Mouse (Mus musculus): ENCODE results near the gene Klhl22.
"Not testable (repeated sequence)": the region's sequence is repeated elsewhere in the genome, so short reads cannot be mapped to it uniquely, and the experiment has no call there.

The Klhl22 gene

GRCm38 (mm10) chr16:17727179-17727861, 32.1 kb upstream of the Klhl22 start:
- TF ChIP-seq CTCF (conservative IDR thresholded peaks at IDR 0.05; ENCODE audit: low read length) (peak; percentile 26), NANOG (IDR thresholded peaks at IDR 0.05; ENCODE audit: borderline replicate concordance, low read length) (no peak), POU5F1 (IDR thresholded peaks at IDR 0.05; ENCODE audit: borderline replicate concordance, low read length) (no peak)
- Histone ChIP-seq H3K4me3 (replicated peaks; ENCODE audit: low read length) (no peak overlapping the region), H3K4me1 (replicated peaks; ENCODE audit: low read depth, low read length) (peaks cover 4% of the 10 kb centered on the region), H3K36me3 (ENCODE audit: insufficient read depth, low read length) (no peaks in the 10 kb centered on the region), H3K27me3 (ENCODE audit: insufficient read depth, low read length) (0 out of 2 replicates have a peak, but pooled peaks cover under 1% of the 10 kb centered on the region), H3K9me3 (ENCODE audit: low read length) (no peaks in the 10 kb centered on the region)

GRCm38 (mm10) chr16:17729974-17730373, 29.4 kb upstream of the Klhl22 start:
- Histone ChIP-seq H3K27me3 (ENCODE audit: insufficient read depth, low read length) (peaks cover 20% of the 10 kb centered on the region), H3K4me1 (replicated peaks; ENCODE audit: low read depth, low read length) (peaks cover 4% of the 10 kb centered on the region; the same call in 1 of the 2 replicates), H3K4me3 (replicated peaks; ENCODE audit: low read length) (no peak overlapping the region), H3K9me3 (ENCODE audit: low read length) (no peaks in the 10 kb centered on the region), H3K36me3 (ENCODE audit: insufficient read depth, low read length) (no peaks in the 10 kb centered on the region)
- no peak for TF ChIP-seq NANOG (IDR thresholded peaks at IDR 0.05; ENCODE audit: borderline replicate concordance, low read length)
- peak; percentile 46 for TF ChIP-seq CTCF (conservative IDR thresholded peaks at IDR 0.05; ENCODE audit: low read length)

GRCm38 (mm10) chr16:17732021-17732420, 27.4 kb upstream of the Klhl22 start:
- Histone ChIP-seq H3K27me3 (ENCODE audit: insufficient read depth, low read length) (peaks cover 33% of the 10 kb centered on the region), H3K4me1 (replicated peaks; ENCODE audit: low read depth, low read length) (peaks cover 4% of the 10 kb centered on the region; the same call in 1 of the 2 replicates), H3K4me3 (replicated peaks; ENCODE audit: low read length) (no peak overlapping the region), H3K36me3 (ENCODE audit: insufficient read depth, low read length) (no peaks in the 10 kb centered on the region), H3K9me3 (ENCODE audit: low read length) (no peaks in the 10 kb centered on the region)
- TF ChIP-seq POU5F1 (IDR thresholded peaks at IDR 0.05; ENCODE audit: borderline replicate concordance, low read length) (no peak), NANOG (IDR thresholded peaks at IDR 0.05; ENCODE audit: borderline replicate concordance, low read length) (no peak), CTCF (conservative IDR thresholded peaks at IDR 0.05; ENCODE audit: low read length) (no peak)

GRCm38 (mm10) chr16:17732431-17732830, 27.0 kb upstream of the Klhl22 start:
- no peaks in the 10 kb centered on the region for H3K36me3 ChIP-seq (ENCODE audit: insufficient read depth, low read length)

GRCm38 (mm10) chr16:17732841-17733340, 26.5 kb upstream of the Klhl22 start, which contains the start of gene Med15:
Med15 (minus strand) TSS chr16:17732891.
- TF ChIP-seq POU5F1 (IDR thresholded peaks at IDR 0.05; ENCODE audit: borderline replicate concordance, low read length) (no peak), NANOG (IDR thresholded peaks at IDR 0.05; ENCODE audit: borderline replicate concordance, low read length) (no peak), CTCF (conservative IDR thresholded peaks at IDR 0.05; ENCODE audit: low read length) (no peak)
- Histone ChIP-seq H3K4me1 (replicated peaks; ENCODE audit: low read depth, low read length) (no peaks in the 10 kb centered on the region; the same call in 1 of the 2 replicates), H3K27me3 (ENCODE audit: insufficient read depth, low read length) (peaks cover 37% of the 10 kb centered on the region), H3K9me3 (ENCODE audit: low read length) (no peaks in the 10 kb centered on the region), H3K36me3 (ENCODE audit: insufficient read depth, low read length) (no peaks in the 10 kb centered on the region), H3K4me3 (replicated peaks; ENCODE audit: low read length) (no peak within 1 kb of the TSS)

More at GRCm38 (mm10) chr16:17732431-17732830, 27.0 kb upstream of the Klhl22 start:
- Histone ChIP-seq H3K4me3 (replicated peaks; ENCODE audit: low read length) (no peak overlapping the region), H3K9me3 (ENCODE audit: low read length) (no peaks in the 10 kb centered on the region), H3K27me3 (ENCODE audit: insufficient read depth, low read length) (peaks cover 35% of the 10 kb centered on the region), H3K4me1 (replicated peaks; ENCODE audit: low read depth, low read length) (peaks cover 4% of the 10 kb centered on the region; the same call in 1 of the 2 replicates)
- TF ChIP-seq POU5F1 (IDR thresholded peaks at IDR 0.05; ENCODE audit: borderline replicate concordance, low read length), result no peak
- no peak for TF ChIP-seq NANOG (IDR thresholded peaks at IDR 0.05; ENCODE audit: borderline replicate concordance, low read length)

GRCm38 (mm10) chr16:17733646-17734045, 25.8 kb upstream of the Klhl22 start:
- TF ChIP-seq POU5F1 (IDR thresholded peaks at IDR 0.05; ENCODE audit: borderline replicate concordance, low read length) (no peak), CTCF (conservative IDR thresholded peaks at IDR 0.05; ENCODE audit: low read length) (no peak), NANOG (IDR thresholded peaks at IDR 0.05; ENCODE audit: borderline replicate concordance, low read length) (no peak)
- no peaks in the 10 kb centered on the region; the same call in 1 of the 2 replicates for H3K4me1 ChIP-seq (replicated peaks; ENCODE audit: low read depth, low read length)
- no peaks in the 10 kb centered on the region for H3K9me3 ChIP-seq (ENCODE audit: low read length)
- no peaks in the 10 kb centered on the region for H3K36me3 ChIP-seq (ENCODE audit: insufficient read depth, low read length)
- peak overlapping the region; percentile 66 for H3K4me3 ChIP-seq (replicated peaks; ENCODE audit: low read length)
- peaks cover 40% of the 10 kb centered on the region for H3K27me3 ChIP-seq (ENCODE audit: insufficient read depth, low read length)

- not testable (repeated sequence) for H3K9me3 ChIP-seq (ENCODE audit: low read length); H3K4me3 ChIP-seq (replicated peaks; ENCODE audit: low read length); H3K36me3 ChIP-seq (ENCODE audit: insufficient read depth, low read length); H3K4me1 ChIP-seq (replicated peaks; ENCODE audit: low read depth, low read length)
- H3K27me3 ChIP-seq (ENCODE audit: insufficient read depth, low read length), result peaks cover 49% of the 10 kb centered on the region
These were observed 24.5 kb upstream of the Klhl22 start for GRCm38 (mm10) chr16:17734872-17735271.

GRCm38 (mm10) chr16:17736156-17736555, 23.3 kb upstream of the Klhl22 start:
- Histone ChIP-seq H3K4me1 (replicated peaks; ENCODE audit: low read depth, low read length) (no peaks in the 10 kb centered on the region; the same call in 1 of the 2 replicates), H3K27me3 (ENCODE audit: insufficient read depth, low read length) (peaks cover 56% of the 10 kb centered on the region), H3K9me3 (ENCODE audit: low read length) (no peaks in the 10 kb centered on the region), H3K36me3 (ENCODE audit: insufficient read depth, low read length) (no peaks in the 10 kb centered on the region), H3K4me3 (replicated peaks; ENCODE audit: low read length) (no peak overlapping the region)
- TF ChIP-seq CTCF (conservative IDR thresholded peaks at IDR 0.05; ENCODE audit: low read length) (no peak; the same call in 1 of the 2 replicates), POU5F1 (IDR thresholded peaks at IDR 0.05; ENCODE audit: borderline replicate concordance, low read length) (no peak), NANOG (IDR thresholded peaks at IDR 0.05; ENCODE audit: borderline replicate concordance, low read length) (no peak)

GRCm38 (mm10) chr16:17740080-17740479, 19.3 kb upstream of the Klhl22 start:
- Histone ChIP-seq H3K4me3 (replicated peaks; ENCODE audit: low read length) (no peak overlapping the region), H3K9me3 (ENCODE audit: low read length) (peaks cover 1% of the 10 kb centered on the region; the same call in 1 of the 2 replicates), H3K36me3 (ENCODE audit: insufficient read depth, low read length) (no peaks in the 10 kb centered on the region), H3K27me3 (ENCODE audit: insufficient read depth, low read length) (peaks cover 39% of the 10 kb centered on the region), H3K4me1 (replicated peaks; ENCODE audit: low read depth, low read length) (no peaks in the 10 kb centered on the region)
- no peak for TF ChIP-seq POU5F1 (IDR thresholded peaks at IDR 0.05; ENCODE audit: borderline replicate concordance, low read length)
- no peak for TF ChIP-seq NANOG (IDR thresholded peaks at IDR 0.05; ENCODE audit: borderline replicate concordance, low read length)
- no peak for TF ChIP-seq CTCF (conservative IDR thresholded peaks at IDR 0.05; ENCODE audit: low read length)
